Mouse (Mus musculus): ENCODE measurements around the gene Acta2.

DNA sequence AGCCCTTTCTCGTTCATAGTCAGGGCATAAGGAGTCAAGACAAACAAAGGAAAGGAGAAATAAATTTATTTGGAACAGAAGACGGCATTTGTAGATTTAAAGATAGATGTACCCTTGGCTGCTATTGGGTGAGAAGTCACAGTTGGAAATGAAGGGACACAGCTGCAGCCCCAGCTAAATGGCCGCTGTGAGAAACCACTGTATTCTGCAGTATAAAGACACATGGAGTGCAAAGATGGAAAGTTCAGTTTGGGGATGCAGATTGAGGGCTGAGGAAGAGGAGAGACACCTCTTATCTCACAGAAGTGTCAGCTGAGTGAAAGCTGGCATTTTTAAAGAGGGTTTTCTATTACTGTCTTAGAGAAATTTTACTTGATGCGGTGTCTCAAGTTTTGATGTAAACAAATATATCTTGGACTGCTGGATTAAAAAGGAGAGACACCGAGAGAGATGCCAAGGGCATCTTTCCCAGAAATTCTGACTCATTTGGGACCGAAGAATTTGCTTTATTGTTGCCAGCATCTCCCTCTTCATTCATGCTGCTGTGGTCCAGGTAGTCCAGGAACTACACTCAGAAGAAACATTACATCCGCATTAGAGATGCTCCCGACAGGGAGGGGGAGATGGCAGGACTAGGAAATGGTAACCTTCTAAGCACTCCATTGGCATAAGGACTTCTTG lies 48.5 kb downstream of the Acta2 start:
- no peak for TF ChIP-seq CTCF (IDR thresholded peaks at IDR 0.05; ENCODE audit: insufficient read depth, low read depth, low read length)
- TF ChIP-seq POLR2A (IDR thresholded peaks at IDR 0.05; ENCODE audit: insufficient read depth, low read depth, low read length) = no peak

Measured in olfactory bulb, adult 2 months (tissue).